Comparison of ENCODE assay signal across 13 mouse cellular contexts in genomic region chr17:64915708-64916107, GRCm38 (mm10).
DNase-seq lines count a peak whose midpoint lies in the region; ATAC-seq and TF ChIP-seq lines count a peak whose summit lies in the region.
"Had no signal": no experiment of that assay in that cellular context is flagged by ENCODE, and none has a peak within 500 bp of the region (broad histone marks: within the 10 kb centered on the region; RNA-seq: fewer than 3 reads in every experiment).

No protein-coding gene starts in this region.

- no peak for DNase-seq in kidney, adult 18-20 months
- DNase-seq in brain, embryonic 14.5 days (ENCODE audit: low read depth): peak; percentile 60
- DNase-seq in hindbrain, postnatal 0 days (ENCODE audit: low spot score): no peak
- DNase-seq in spleen, adult 18-20 months: no peak
- no peak for DNase-seq in retina, postnatal 1 day
- DNase-seq in left cerebral cortex, adult 2 months (ENCODE audit: extremely low spot score in 1 of 2, low spot score in 2 of 2): no peak
- DNase-seq: cerebellum, postnatal 14 days had no signal

- no peak overlapping the region for H3K4me2 ChIP-seq in kidney, embryonic 15.5 days
- H3K4me2 ChIP-seq in forebrain, embryonic 13.5 days: no peak overlapping the region
- no peak overlapping the region for H3K4me2 ChIP-seq in hindbrain, postnatal 0 days (ENCODE audit: low read depth, low read length)
- H3K4me2 ChIP-seq: liver, embryonic 12.5 days had no signal

- peaks cover 25% of the 10 kb centered on the region for H3K4me1 ChIP-seq in kidney, embryonic 15.5 days
- H3K4me1 ChIP-seq in forebrain, embryonic 13.5 days: peaks cover 30% of the 10 kb centered on the region
- H3K4me1 ChIP-seq in hindbrain, postnatal 0 days (ENCODE audit: insufficient read depth, low read length): peaks cover 5% of the 10 kb centered on the region; the same call in 1 of the 2 replicates
- H3K4me1 ChIP-seq: liver, embryonic 12.5 days had no signal

- TF ChIP-seq POLR2A in brain, embryonic 14.5 days (IDR thresholded peaks at IDR 0.05; ENCODE audit: borderline replicate concordance, extremely low read depth, insufficient read depth, insufficient read length, poor library complexity, severe bottlenecking): no peak

- no peaks in the 10 kb centered on the region for H3K9me3 ChIP-seq in kidney, embryonic 15.5 days (replicated peaks)
- no peaks in the 10 kb centered on the region for H3K9me3 ChIP-seq in forebrain, embryonic 13.5 days (replicated peaks)
- no peaks in the 10 kb centered on the region for H3K9me3 ChIP-seq in hindbrain, postnatal 0 days (ENCODE audit: low read length)
- H3K9me3 ChIP-seq: liver, embryonic 12.5 days had no signal

- 0 out of 2 replicates have a peak, but pooled peaks have one; percentile 38 for ATAC-seq in kidney, embryonic 15.5 days (replicated peaks; ENCODE audit: low FRiP score)
- ATAC-seq in forebrain, embryonic 13.5 days: peak; percentile 67
- ATAC-seq in hindbrain, postnatal 0 days: 0 out of 2 replicates have a peak, but pooled peaks have one; percentile 18
- ATAC-seq: activated CD4-positive, CD25-positive, alpha-beta regulatory T cell, adult 4 months; intestine, embryonic 16.5 days; liver, embryonic 12.5 days had no signal

- H3K27ac ChIP-seq in kidney, embryonic 15.5 days: no peak overlapping the region
- H3K27ac ChIP-seq in forebrain, embryonic 13.5 days: no peak overlapping the region
- H3K27ac ChIP-seq in hindbrain, postnatal 0 days: no peak overlapping the region
- H3K27ac ChIP-seq in left cerebral cortex, adult 2 months: no peak overlapping the region
- H3K27ac ChIP-seq: liver, embryonic 12.5 days had no signal

- H3K9ac ChIP-seq in kidney, embryonic 15.5 days: no peak overlapping the region
- no peak overlapping the region for H3K9ac ChIP-seq in forebrain, embryonic 13.5 days
- H3K9ac ChIP-seq in hindbrain, postnatal 0 days (replicated peaks; ENCODE audit: low read length): no peak overlapping the region
- H3K9ac ChIP-seq: liver, embryonic 12.5 days had no signal

- H3K36me3 ChIP-seq in kidney, embryonic 15.5 days: no peaks in the 10 kb centered on the region
- no peaks in the 10 kb centered on the region for H3K36me3 ChIP-seq in forebrain, embryonic 13.5 days (ENCODE audit: poor library complexity, severe bottlenecking)
- no peaks in the 10 kb centered on the region for H3K36me3 ChIP-seq in hindbrain, postnatal 0 days (ENCODE audit: insufficient read depth, low read length)
- H3K36me3 ChIP-seq: liver, embryonic 12.5 days had no signal

- no peak for TF ChIP-seq CTCF in brain, embryonic 14.5 days (IDR thresholded peaks at IDR 0.05; ENCODE audit: borderline replicate concordance, extremely low read depth, insufficient read depth, insufficient read length)
- no peak for TF ChIP-seq CTCF in hindbrain, postnatal 0 days (IDR thresholded peaks at IDR 0.05; ENCODE audit: low read depth)
- TF ChIP-seq CTCF in left cerebral cortex, adult 2 months (IDR thresholded peaks at IDR 0.05): no peak

- no peaks in the 10 kb centered on the region for H3K27me3 ChIP-seq in kidney, embryonic 15.5 days
- no peaks in the 10 kb centered on the region for H3K27me3 ChIP-seq in forebrain, embryonic 13.5 days
- no peaks in the 10 kb centered on the region for H3K27me3 ChIP-seq in hindbrain, postnatal 0 days (ENCODE audit: insufficient read depth, low read length)
- H3K27me3 ChIP-seq: liver, embryonic 12.5 days; megakaryocyte, embryonic 14.5 days had no signal

- intact Hi-C loops in left cerebral cortex, adult 2 months (cut with DNase I): no loop called here

- H3K4me3 ChIP-seq in kidney, embryonic 15.5 days (replicated peaks): no peak overlapping the region
- H3K4me3 ChIP-seq in forebrain, embryonic 13.5 days: no peak overlapping the region
- no peak overlapping the region for H3K4me3 ChIP-seq in hindbrain, postnatal 0 days (ENCODE audit: low read length)
- no peak overlapping the region for H3K4me3 ChIP-seq in left cerebral cortex, adult 2 months
- H3K4me3 ChIP-seq: liver, embryonic 12.5 days; megakaryocyte, embryonic 14.5 days had no signal

- 23% methylated on average over 3 of the region's 3 CpGs for WGBS in kidney, embryonic 15.5 days
- 28% methylated on average over 3 of the region's 3 CpGs for WGBS in forebrain, embryonic 13.5 days
- 27% methylated on average over 3 of the region's 3 CpGs for WGBS in hindbrain, postnatal 0 days
